Mouse (Mus musculus) E14TG2a.4 (cell line): Measurements from ENCODE around the gene Zfhx3.

Source experiments
- H3K27me3 ChIP-seq: 2 replicates; pipeline ENCODE4 v1.6.1; 2014; ENCODE audit warnings: low read length, control low read depth; ENCODE audit not compliant: insufficient read depth
- H3K36me3 ChIP-seq: 2 replicates; pipeline ENCODE4 v1.6.1; 2014; ENCODE audit warnings: low read length, control low read depth; ENCODE audit not compliant: insufficient read depth
- H3K4me1 ChIP-seq: replicated peaks from 2 replicates; pipeline ENCODE4 v1.6.1; 2014; ENCODE audit warnings: low read depth, low read length, control low read depth
- H3K4me3 ChIP-seq: replicated peaks from 2 replicates; pipeline ENCODE4 v1.5.1; 2014; ENCODE audit warnings: mild to moderate bottlenecking, low read length
- H3K9me3 ChIP-seq: 2 replicates; pipeline ENCODE4 v1.6.1; 2014; ENCODE audit warnings: low read length, control low read depth
- CTCF ChIP-seq: conservative IDR thresholded peaks from 2 replicates; pipeline ENCODE4 v1.5.1; 2014; ENCODE audit warnings: low read length
- NANOG ChIP-seq: IDR thresholded peaks from 2 replicates; pipeline ENCODE4 v1.6.1; 2014; ENCODE audit warnings: borderline replicate concordance, low read length, mixed read lengths
- POU5F1 ChIP-seq: IDR thresholded peaks from 2 replicates; pipeline ENCODE4 v1.6.1; 2014; ENCODE audit warnings: low read length, borderline replicate concordance

Zfhx3 gene

DNA sequence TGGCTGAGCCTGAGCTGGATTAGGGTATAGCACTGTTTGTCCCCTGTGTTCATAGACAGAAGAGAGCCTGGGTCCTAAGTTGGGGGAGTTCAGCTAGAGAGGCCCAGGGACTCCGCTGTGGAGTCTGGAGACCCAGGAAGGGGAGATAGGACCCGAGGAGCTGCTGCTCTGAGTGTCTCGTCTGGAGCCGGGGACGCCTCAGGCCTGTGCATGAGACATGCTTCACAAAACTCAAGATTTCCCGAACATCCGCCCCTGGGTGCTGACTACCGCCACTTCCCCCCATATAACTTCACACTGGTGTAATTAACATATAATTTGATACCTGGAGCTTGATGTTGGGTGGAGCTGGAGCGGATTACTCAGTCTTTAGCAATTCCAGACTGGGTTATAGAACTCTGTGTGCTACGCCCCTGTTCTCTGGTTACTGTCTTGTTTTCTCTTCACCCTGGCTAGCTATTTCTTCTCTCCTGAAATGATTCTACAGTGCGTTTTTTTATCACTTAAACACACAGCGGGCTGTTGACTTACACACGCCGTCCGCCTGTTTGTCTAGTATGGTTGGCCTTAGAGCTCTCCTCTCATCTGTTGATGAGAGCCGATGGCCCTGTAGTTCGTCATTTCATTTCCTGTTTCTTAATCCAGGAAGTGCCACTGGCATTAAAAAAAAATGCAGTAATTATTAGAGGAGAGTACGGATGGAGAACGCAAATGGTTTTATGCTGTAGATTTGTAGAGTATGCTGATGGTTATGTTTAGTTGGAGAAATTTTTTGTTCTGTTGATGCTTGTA is 822.2 kb downstream of the Zfhx3 start:
- peak overlapping the region; percentile 39 for H3K4me3 ChIP-seq
- no peak for TF ChIP-seq NANOG
- no peak for TF ChIP-seq POU5F1
- TF ChIP-seq CTCF: no peak
- peaks cover 33% of the 10 kb centered on the region for H3K4me1 ChIP-seq
- no peaks in the 10 kb centered on the region for H3K9me3 ChIP-seq
- no peaks in the 10 kb centered on the region; the same call in 1 of the 2 replicates for H3K27me3 ChIP-seq
- H3K36me3 ChIP-seq: no peaks in the 10 kb centered on the region

DNA sequence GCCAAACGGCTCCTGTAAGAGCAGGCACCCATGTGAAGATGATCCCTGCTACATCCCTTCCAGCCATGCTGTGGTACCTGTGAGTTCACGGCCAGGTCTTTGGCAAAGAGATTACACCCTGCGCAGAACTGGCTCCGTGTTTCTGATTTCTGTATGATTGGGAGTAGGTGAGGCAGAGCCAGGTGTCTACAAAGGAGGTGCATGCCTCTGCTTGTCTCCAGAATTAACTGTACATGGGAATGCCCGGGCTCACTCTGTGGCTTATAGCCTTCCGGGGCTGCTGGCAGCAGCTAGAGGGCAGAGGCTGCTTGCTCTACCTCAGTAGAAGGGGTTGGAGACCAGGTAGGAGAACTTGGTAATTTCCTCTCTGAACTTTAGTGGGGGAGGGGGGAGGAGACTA is 823.7 kb downstream of the Zfhx3 start:
- Histone ChIP-seq H3K4me3 (no peak overlapping the region), H3K36me3 (no peaks in the 10 kb centered on the region), H3K9me3 (no peaks in the 10 kb centered on the region), H3K4me1 (peaks cover 34% of the 10 kb centered on the region), H3K27me3 (no peaks in the 10 kb centered on the region; the same call in 1 of the 2 replicates)
- TF ChIP-seq NANOG (no peak), POU5F1 (no peak), CTCF (no peak)

DNA sequence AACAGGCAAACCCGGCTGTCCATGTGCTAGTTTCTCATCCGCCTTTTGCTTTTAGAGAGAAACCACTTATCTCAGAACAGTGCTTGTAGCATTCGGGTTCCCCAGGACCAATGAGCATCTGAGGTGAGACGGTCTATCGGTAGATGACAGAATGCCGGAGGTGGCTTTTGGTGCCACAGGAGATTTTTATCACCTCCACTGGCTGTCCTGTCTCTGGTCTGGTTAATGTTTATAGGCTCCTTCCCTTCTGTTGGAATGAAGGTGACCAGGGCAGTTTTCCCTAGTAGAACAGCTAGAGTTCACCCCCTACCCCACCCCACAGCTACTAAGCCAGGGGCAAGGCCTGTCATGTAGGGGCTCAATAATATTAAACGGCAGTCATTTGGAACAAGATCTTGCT is 825.6 kb downstream of the Zfhx3 start:
- H3K27me3 ChIP-seq: no peaks in the 10 kb centered on the region; the same call in 1 of the 2 replicates
- no peak for TF ChIP-seq NANOG
- no peak for TF ChIP-seq POU5F1
- no peak for TF ChIP-seq CTCF

DNA sequence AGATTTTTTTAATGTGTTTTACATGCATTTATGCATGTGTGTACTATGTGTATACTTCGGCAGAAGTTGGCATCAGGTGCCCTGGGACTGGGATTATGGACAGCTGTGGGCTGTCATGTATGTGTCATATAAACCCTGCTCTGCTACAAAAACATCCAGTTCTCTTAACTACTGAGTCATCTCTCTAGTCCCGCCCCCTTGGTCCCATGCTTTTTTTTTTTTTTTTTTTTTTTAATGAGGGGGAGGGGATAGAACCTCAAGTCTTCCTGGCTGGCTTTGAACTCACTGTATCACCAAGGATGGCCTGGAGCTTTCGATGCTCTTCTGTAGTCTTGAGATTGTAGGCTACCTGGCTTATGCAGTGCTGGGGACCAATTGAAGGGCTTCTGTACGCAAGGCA is 827.9 kb downstream of the Zfhx3 start:
- Histone ChIP-seq H3K4me1 (peaks cover 16% of the 10 kb centered on the region), H3K27me3 (no peaks in the 10 kb centered on the region; the same call in 1 of the 2 replicates), H3K9me3 (no peaks in the 10 kb centered on the region), H3K4me3 (no peak overlapping the region), H3K36me3 (no peaks in the 10 kb centered on the region)
- TF ChIP-seq CTCF (no peak), POU5F1 (no peak), NANOG (no peak)

More for the DNA sequence above, 825.6 kb downstream of the Zfhx3 start:
- no peaks in the 10 kb centered on the region for H3K36me3 ChIP-seq
- H3K9me3 ChIP-seq: no peaks in the 10 kb centered on the region
- no peak overlapping the region for H3K4me3 ChIP-seq
- H3K4me1 ChIP-seq: peaks cover 32% of the 10 kb centered on the region

DNA sequence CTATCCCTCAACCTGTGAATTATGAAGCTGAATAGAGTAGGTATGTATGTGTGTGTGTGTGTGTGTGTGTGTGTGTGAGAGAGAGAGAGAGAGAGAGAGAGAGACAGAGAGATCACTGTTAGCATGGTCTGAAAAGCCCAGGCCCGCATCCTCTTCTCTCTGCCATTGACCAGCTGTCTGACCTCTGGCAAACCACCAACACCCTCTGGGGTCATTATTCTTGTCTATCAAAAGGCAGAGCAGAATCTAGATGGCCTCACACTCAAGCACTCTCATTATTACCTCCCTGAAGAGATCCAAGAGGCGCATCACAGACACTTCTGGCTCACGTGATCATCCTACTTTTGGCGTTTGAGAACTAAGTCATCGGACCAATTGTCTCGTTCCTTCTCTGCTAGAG is 831.0 kb downstream of the Zfhx3 start:
- no peak overlapping the region for H3K4me3 ChIP-seq
- H3K4me1 ChIP-seq: peaks cover 9% of the 10 kb centered on the region; the same call in 1 of the 2 replicates
- no peak for TF ChIP-seq POU5F1
- TF ChIP-seq CTCF: no peak
- no peak for TF ChIP-seq NANOG
- H3K27me3 ChIP-seq: no peaks in the 10 kb centered on the region; the same call in none of the 2 replicates
- H3K9me3 ChIP-seq: no peaks in the 10 kb centered on the region
- no peaks in the 10 kb centered on the region for H3K36me3 ChIP-seq

DNA sequence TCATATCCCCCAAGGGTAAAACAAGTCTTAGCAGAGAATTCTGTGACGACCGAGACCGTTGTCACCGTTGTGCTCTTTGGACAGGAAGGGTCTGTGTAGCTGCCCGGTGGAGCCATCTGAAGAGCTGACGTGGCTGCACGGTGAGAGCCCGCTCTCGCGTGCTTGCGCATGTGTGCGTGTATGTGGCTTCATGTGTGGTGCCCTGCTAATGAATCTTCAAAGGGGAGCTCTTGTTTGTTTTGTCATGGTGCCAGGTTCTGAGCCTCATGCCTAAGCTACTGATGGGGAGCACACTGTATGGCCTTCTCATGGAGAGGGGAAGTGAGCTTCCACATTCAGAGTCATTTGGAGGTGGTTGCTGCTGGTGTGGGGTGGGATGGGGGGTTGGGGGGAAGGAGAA is 835.6 kb downstream of the Zfhx3 start:
- Histone ChIP-seq H3K36me3 (no peaks in the 10 kb centered on the region), H3K4me1 (no peaks in the 10 kb centered on the region), H3K27me3 (peaks cover 6% of the 10 kb centered on the region), H3K9me3 (peaks cover 8% of the 10 kb centered on the region), H3K4me3 (no peak overlapping the region)
- TF ChIP-seq POU5F1: no peak
- TF ChIP-seq CTCF: no peak
- no peak for TF ChIP-seq NANOG

DNA sequence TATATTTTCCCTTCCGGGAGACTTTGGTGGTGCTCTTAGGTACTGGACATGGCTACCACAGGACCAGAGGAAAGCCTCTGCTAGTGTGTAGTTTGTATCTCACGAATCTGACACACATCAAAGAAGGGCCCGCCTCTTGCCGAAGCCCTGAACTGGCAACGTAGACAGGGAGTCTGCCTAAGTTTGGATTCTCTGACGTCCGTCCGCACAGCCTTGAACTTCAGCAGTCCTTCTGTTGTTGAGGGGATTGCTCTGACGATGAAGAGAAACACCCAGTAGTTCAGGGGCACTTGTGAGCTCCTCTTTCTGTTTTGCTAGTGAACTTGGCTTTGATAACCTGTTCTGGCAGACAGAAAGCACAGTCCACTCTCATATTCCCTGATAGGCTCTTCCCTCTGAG is 836.1 kb downstream of the Zfhx3 start:
- Histone ChIP-seq H3K4me1 (no peaks in the 10 kb centered on the region), H3K27me3 (peaks cover 6% of the 10 kb centered on the region), H3K4me3 (no peak overlapping the region), H3K9me3 (peaks cover 8% of the 10 kb centered on the region), H3K36me3 (no peaks in the 10 kb centered on the region)
- TF ChIP-seq POU5F1 (no peak), NANOG (no peak), CTCF (no peak)

DNA sequence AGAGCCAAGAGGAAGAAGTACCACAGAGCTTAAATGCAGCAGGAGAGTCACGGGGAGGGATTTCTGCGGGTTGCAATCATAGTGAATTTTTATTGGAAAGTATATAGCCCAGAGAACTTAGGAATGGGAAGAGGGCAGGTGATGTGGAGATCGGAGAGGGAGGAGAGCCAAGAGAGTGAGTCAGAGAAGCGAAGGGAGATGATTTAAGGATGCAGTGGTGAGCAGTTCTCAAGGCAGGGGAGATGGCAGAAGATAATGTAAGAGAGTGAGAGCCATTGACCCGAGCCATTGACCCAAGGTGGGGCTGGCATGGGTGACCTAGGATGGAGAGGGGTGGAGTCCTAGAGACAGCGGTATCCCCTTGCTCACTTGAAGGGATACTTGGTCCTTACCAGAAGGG is 838.3 kb downstream of the Zfhx3 start:
- TF ChIP-seq POU5F1: no peak
- TF ChIP-seq NANOG: no peak
- TF ChIP-seq CTCF: no peak
- Histone ChIP-seq H3K4me1 (no peaks in the 10 kb centered on the region), H3K4me3 (no peak overlapping the region), H3K9me3 (peaks cover 8% of the 10 kb centered on the region), H3K27me3 (peaks cover 6% of the 10 kb centered on the region), H3K36me3 (no peaks in the 10 kb centered on the region)
